Mouse (Mus musculus) limb, embryonic 13.5 days (tissue): ENCODE data around the gene Cwc27. TPM values are rescaled to one million over a fixed set of nuclear protein-coding genes. Genes with fewer than 3 reads are reported as not detected.

Experiments
- ATAC-seq: fragments of 200-750 bp; cut with Nextera tagmentation; 2 replicates; pipeline ENCODE4 v1.8.0; 2017; ENCODE audit warnings: low read depth, moderate number of reproducible peaks, moderate TSS enrichment; ENCODE audit not compliant: low FRiP score
- H3K27ac ChIP-seq: fragments of 300-500 bp; sonication (generic); 2 replicates; pipeline ENCODE4 v1.5.1; 2015; ENCODE audit warnings: inconsistent platforms, mild to moderate bottlenecking, moderate library complexity
- H3K27me3 ChIP-seq: fragments of 300-500 bp; sonication (generic); 2 replicates; pipeline ENCODE4 v1.6.1; 2015; ENCODE audit warnings: mild to moderate bottlenecking, inconsistent platforms
- H3K36me3 ChIP-seq: fragments of 300-500 bp; sonication (generic); 2 replicates; pipeline ENCODE4 v1.6.1; 2015; ENCODE audit warnings: inconsistent platforms, mild to moderate bottlenecking, moderate library complexity
- H3K4me1 ChIP-seq: fragments of 300-500 bp; sonication (generic); 2 replicates; pipeline ENCODE4 v1.6.1; 2015; ENCODE audit warnings: inconsistent platforms
- H3K4me2 ChIP-seq: fragments of 300-500 bp; sonication (generic); replicated peaks from 2 replicates; pipeline ENCODE4 v1.6.1; 2015; ENCODE audit warnings: inconsistent platforms, mild to moderate bottlenecking, moderate library complexity
- H3K4me3 ChIP-seq: fragments of 300-500 bp; sonication (generic); 2 replicates; pipeline ENCODE4 v1.5.1; 2015; ENCODE audit warnings: moderate library complexity, mild to moderate bottlenecking, inconsistent platforms
- H3K9ac ChIP-seq: fragments of 300-500 bp; sonication (generic); 2 replicates; pipeline ENCODE4 v1.6.1; 2015; ENCODE audit warnings: mild to moderate bottlenecking, inconsistent platforms
- H3K9me3 ChIP-seq: fragments of 300-500 bp; sonication (generic); 2 replicates; pipeline ENCODE4 v1.6.1; 2016; ENCODE audit warnings: inconsistent platforms
- WGBS: fragments of 180-500 bp; shearing (Covaris S2); methylation state at CpG from one replicate; pipeline ENCODE4 v1.1.7; 2015; 5-methylcytosine and 5-hydroxymethylcytosine counted together
- polyA plus RNA-seq: library from polyadenylated mRNA; unstranded; fragments of >200 nt; fragmentation: Nextera tagmentation; extraction: Ambion mirVana; gene quantifications from 2 replicates; pipeline ENCODE4 v1.2.1, GENCODE M21; 2015

Cwc27 gene
- polyA plus RNA-seq, 1 experiment from 2014 or later: 31.7 TPM

GRCm38 (mm10) chr13:104821192-104821591 is 4.2 kb upstream of the Cwc27 start:
- no peak overlapping the region for H3K27ac ChIP-seq
- H3K27me3 ChIP-seq: no peaks in the 10 kb centered on the region
- no peaks in the 10 kb centered on the region for H3K9me3 ChIP-seq
- peaks cover 14% of the 10 kb centered on the region; the same call in 1 of the 2 replicates for H3K36me3 ChIP-seq
- no peak overlapping the region for H3K4me3 ChIP-seq
- H3K4me1 ChIP-seq: peaks cover 18% of the 10 kb centered on the region
- no peak overlapping the region for H3K9ac ChIP-seq
- H3K4me2 ChIP-seq: no peak overlapping the region
- ATAC-seq: no peak

- peak overlapping the region; percentile 79 for H3K4me2 ChIP-seq
- peaks cover 6% of the 10 kb centered on the region; the same call in 1 of the 2 replicates for H3K36me3 ChIP-seq
- H3K4me1 ChIP-seq: peaks cover 24% of the 10 kb centered on the region
- ATAC-seq: no peak
- H3K4me3 ChIP-seq: peak overlapping the region; percentile 74
- H3K27ac ChIP-seq: no peak overlapping the region
- H3K9me3 ChIP-seq: no peaks in the 10 kb centered on the region
- 57% methylated on average over 12 of the region's 12 CpGs for WGBS
- H3K27me3 ChIP-seq: no peaks in the 10 kb centered on the region
- H3K9ac ChIP-seq: peak overlapping the region; percentile 91
Observed at GRCm38 (mm10) chr13:104817696-104818095, 754 bp upstream of the Cwc27 start.

GRCm38 (mm10) chr13:104816270-104816634 is 690 bp downstream of the Cwc27 start:
- peaks cover 16% of the 10 kb centered on the region for H3K4me1 ChIP-seq
- H3K27ac ChIP-seq: peak overlapping the region; percentile 77
- WGBS: 11% methylated on average over 8 of the region's 8 CpGs
- no peaks in the 10 kb centered on the region for H3K9me3 ChIP-seq
- peak; percentile 24 for ATAC-seq
- peak overlapping the region; percentile 91 for H3K9ac ChIP-seq
- H3K4me2 ChIP-seq: peak overlapping the region; percentile 79
- H3K36me3 ChIP-seq: peaks cover 4% of the 10 kb centered on the region; the same call in 1 of the 2 replicates
- H3K4me3 ChIP-seq: peak overlapping the region; percentile 74
- H3K27me3 ChIP-seq: no peaks in the 10 kb centered on the region

- no peak for ATAC-seq
- Histone ChIP-seq H3K36me3 (peaks cover 25% of the 10 kb centered on the region), H3K9me3 (no peaks in the 10 kb centered on the region), H3K27me3 (no peaks in the 10 kb centered on the region), H3K4me3 (no peak overlapping the region), H3K4me2 (no peak overlapping the region), H3K4me1 (no peaks in the 10 kb centered on the region), H3K27ac (no peak overlapping the region), H3K9ac (no peak overlapping the region)
- 56% methylated on average over 3 of the region's 3 CpGs for WGBS
Observed at GRCm38 (mm10) chr13:104805681-104806080, 11.3 kb downstream of the Cwc27 start.

- no peak overlapping the region for H3K27ac ChIP-seq
- no peak overlapping the region for H3K4me3 ChIP-seq
- WGBS: 76% methylated on average over 7 of the region's 7 CpGs
- no peak overlapping the region for H3K4me2 ChIP-seq
- no peak overlapping the region for H3K9ac ChIP-seq
- H3K9me3 ChIP-seq: no peaks in the 10 kb centered on the region
- no peak for ATAC-seq
- no peaks in the 10 kb centered on the region for H3K4me1 ChIP-seq
- no peaks in the 10 kb centered on the region for H3K27me3 ChIP-seq
- peaks cover 29% of the 10 kb centered on the region for H3K36me3 ChIP-seq
Observed at GRCm38 (mm10) chr13:104799566-104800182, 17.3 kb downstream of the Cwc27 start.

- no peaks in the 10 kb centered on the region for H3K4me1 ChIP-seq
- no peak for ATAC-seq
- H3K36me3 ChIP-seq: peaks cover 32% of the 10 kb centered on the region
- no peaks in the 10 kb centered on the region for H3K9me3 ChIP-seq
- H3K27me3 ChIP-seq: no peaks in the 10 kb centered on the region
- H3K9ac ChIP-seq: no peak overlapping the region
- no peak overlapping the region for H3K4me2 ChIP-seq
- WGBS: 97% methylated on average over 8 of the region's 8 CpGs
- H3K27ac ChIP-seq: no peak overlapping the region
- no peak overlapping the region for H3K4me3 ChIP-seq
Observed at GRCm38 (mm10) chr13:104799067-104799466, 17.9 kb downstream of the Cwc27 start.

GRCm38 (mm10) chr13:104794421-104794820 is 22.5 kb downstream of the Cwc27 start:
- Histone ChIP-seq H3K4me1 (no peaks in the 10 kb centered on the region), H3K4me2 (no peak overlapping the region), H3K4me3 (no peak overlapping the region), H3K9ac (no peak overlapping the region), H3K36me3 (peaks cover 29% of the 10 kb centered on the region), H3K27me3 (no peaks in the 10 kb centered on the region), H3K27ac (no peak overlapping the region), H3K9me3 (no peaks in the 10 kb centered on the region)
- ATAC-seq: no peak
- 85% methylated on average over 3 of the region's 3 CpGs for WGBS

- H3K9ac ChIP-seq: no peak within 1 kb of the TSS
- ATAC-seq: no peak
- no peak within 1 kb of the TSS for H3K4me2 ChIP-seq
- H3K9me3 ChIP-seq: no peaks in the 10 kb centered on the region
- H3K4me1 ChIP-seq: no peaks in the 10 kb centered on the region
- no peaks in the 10 kb centered on the region for H3K27me3 ChIP-seq
- H3K4me3 ChIP-seq: no peak within 1 kb of the TSS
- WGBS: 78% methylated on average over 11 of the region's 11 CpGs
- H3K27ac ChIP-seq: no peak within 1 kb of the TSS
- H3K36me3 ChIP-seq: peaks cover 29% of the 10 kb centered on the region
Observed at GRCm38 (mm10) chr13:104792184-104792583, 24.8 kb downstream of the Cwc27 start, which contains the start of gene Srek1ip1. Srek1ip1 (plus strand) TSS chr13:104792484.

- H3K27me3 ChIP-seq: no peaks in the 10 kb centered on the region
- no peaks in the 10 kb centered on the region for H3K9me3 ChIP-seq
- no peak overlapping the region for H3K4me2 ChIP-seq
- H3K27ac ChIP-seq: no peak overlapping the region
- H3K4me3 ChIP-seq: no peak overlapping the region
- no peak overlapping the region for H3K9ac ChIP-seq
- H3K36me3 ChIP-seq: peaks cover 29% of the 10 kb centered on the region
- no peaks in the 10 kb centered on the region for H3K4me1 ChIP-seq
- 12% methylated on average over 2 of the region's 2 CpGs for WGBS
- 0 out of 2 replicates have a peak, but pooled peaks have one; percentile 44 for ATAC-seq
Observed at GRCm38 (mm10) chr13:104789663-104790062, 27.3 kb downstream of the Cwc27 start.

- ATAC-seq: no peak
- H3K9me3 ChIP-seq: peaks cover 4% of the 10 kb centered on the region; the same call in 1 of the 2 replicates
- no peak overlapping the region for H3K4me2 ChIP-seq
- no peak overlapping the region for H3K9ac ChIP-seq
- no peak overlapping the region for H3K27ac ChIP-seq
- peaks cover 36% of the 10 kb centered on the region for H3K36me3 ChIP-seq
- 90% methylated on average over 4 of the region's 4 CpGs for WGBS
- no peak overlapping the region for H3K4me3 ChIP-seq
- no peaks in the 10 kb centered on the region for H3K27me3 ChIP-seq
- no peaks in the 10 kb centered on the region for H3K4me1 ChIP-seq
Observed at GRCm38 (mm10) chr13:104787260-104787659, 29.7 kb downstream of the Cwc27 start.

- no peak for ATAC-seq
- H3K27me3 ChIP-seq: no peaks in the 10 kb centered on the region
- no peak overlapping the region for H3K9ac ChIP-seq
- WGBS: 85% methylated on average over 1 of the region's 1 CpGs
- H3K9me3 ChIP-seq: peaks cover 4% of the 10 kb centered on the region; the same call in 1 of the 2 replicates
- no peak overlapping the region for H3K27ac ChIP-seq
- peaks cover 20% of the 10 kb centered on the region for H3K36me3 ChIP-seq
- no peak overlapping the region for H3K4me3 ChIP-seq
- H3K4me2 ChIP-seq: no peak overlapping the region
- H3K4me1 ChIP-seq: no peaks in the 10 kb centered on the region
Observed at GRCm38 (mm10) chr13:104779104-104779670, 37.8 kb downstream of the Cwc27 start.

- 86% methylated on average over 3 of the region's 3 CpGs for WGBS
- Histone ChIP-seq H3K36me3 (no peaks in the 10 kb centered on the region), H3K27ac (no peak overlapping the region), H3K9ac (no peak overlapping the region), H3K4me2 (no peak overlapping the region), H3K9me3 (no peaks in the 10 kb centered on the region), H3K27me3 (no peaks in the 10 kb centered on the region), H3K4me1 (no peaks in the 10 kb centered on the region), H3K4me3 (no peak overlapping the region)
- no peak for ATAC-seq
Observed at GRCm38 (mm10) chr13:104763193-104763592, 53.7 kb downstream of the Cwc27 start.

GRCm38 (mm10) chr13:104762401-104762800 is 54.5 kb downstream of the Cwc27 start:
- Histone ChIP-seq H3K4me1 (no peaks in the 10 kb centered on the region), H3K9me3 (no peaks in the 10 kb centered on the region), H3K36me3 (no peaks in the 10 kb centered on the region), H3K27me3 (no peaks in the 10 kb centered on the region), H3K9ac (no peak overlapping the region), H3K27ac (no peak overlapping the region), H3K4me3 (no peak overlapping the region), H3K4me2 (no peak overlapping the region)
- 79% methylated on average over 4 of the region's 4 CpGs for WGBS
- no peak for ATAC-seq
